ENCODE assay signal across 8 mouse cellular contexts in the genomic region with DNA sequence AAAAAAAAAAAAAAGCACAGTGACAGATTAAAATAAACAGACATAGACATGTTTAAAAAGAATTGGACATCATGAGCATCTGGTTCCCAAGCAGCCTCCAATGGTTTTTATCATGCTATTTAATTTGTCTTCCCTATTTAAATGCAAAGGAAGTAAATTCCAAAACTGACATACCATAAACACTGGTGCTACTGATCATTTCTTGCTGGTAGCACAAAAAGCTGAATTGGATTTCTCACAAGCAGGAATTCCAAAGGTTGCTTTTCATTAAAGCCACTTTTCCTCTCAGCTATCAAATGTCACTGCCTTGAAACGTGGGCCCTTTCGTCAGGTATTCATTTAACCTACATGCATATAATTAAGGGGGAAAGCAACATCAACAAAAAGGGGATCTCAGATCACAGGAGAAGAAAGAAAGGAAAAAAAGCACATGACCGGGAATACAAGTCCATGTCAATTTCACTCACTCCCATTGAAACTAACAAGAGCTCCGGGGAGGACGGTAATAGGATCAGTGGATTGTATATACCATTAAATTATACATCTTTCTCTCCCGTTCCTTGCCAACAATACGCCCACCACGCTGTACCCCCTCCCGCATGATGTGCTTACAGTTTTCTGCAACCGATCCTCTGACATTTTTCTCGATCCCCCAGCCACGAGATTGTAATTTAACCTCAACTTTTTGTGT. TPM values are rescaled to one million over a fixed set of nuclear protein-coding genes. Genes with fewer than 3 reads are reported as not detected.
DNase-seq lines count a peak whose midpoint lies in the region; ATAC-seq lines count a peak whose summit lies in the region.

No protein-coding gene starts in this region.

- H3K4me3 ChIP-seq in kidney, embryonic 15.5 days (replicated peaks) = peak overlapping the region; percentile 75
- peak overlapping the region; percentile 73 for H3K4me3 ChIP-seq in embryonic facial prominence, embryonic 13.5 days
- peak overlapping the region; percentile 70 for H3K4me3 ChIP-seq in intestine, embryonic 16.5 days (ENCODE audit: low read length)
- peak overlapping the region; percentile 74 for H3K4me3 ChIP-seq in neural tube, embryonic 13.5 days

- H3K36me3 ChIP-seq in kidney, embryonic 15.5 days = no peaks in the 10 kb centered on the region
- H3K36me3 ChIP-seq in embryonic facial prominence, embryonic 13.5 days = no peaks in the 10 kb centered on the region
- no peaks in the 10 kb centered on the region for H3K36me3 ChIP-seq in intestine, embryonic 16.5 days (ENCODE audit: control insufficient read depth, insufficient read depth, low read length)
- H3K36me3 ChIP-seq in neural tube, embryonic 13.5 days = no peaks in the 10 kb centered on the region

- ATAC-seq in kidney, embryonic 15.5 days (replicated peaks; ENCODE audit: low FRiP score) = no peak
- no peak; the same call in 1 of the 2 replicates for ATAC-seq in embryonic facial prominence, embryonic 13.5 days (ENCODE audit: insufficient number of reproducible peaks, insufficient read depth, low FRiP score, low TSS enrichment, low read depth)
- no peak for ATAC-seq in intestine, embryonic 16.5 days
- ATAC-seq in neural tube, embryonic 13.5 days (ENCODE audit: low read depth) = no peak

- peak overlapping the region; percentile 85 for H3K9ac ChIP-seq in kidney, embryonic 15.5 days
- H3K9ac ChIP-seq in embryonic facial prominence, embryonic 13.5 days = peak overlapping the region; percentile 53; the same call in 1 of the 2 replicates
- H3K9ac ChIP-seq in intestine, embryonic 16.5 days (ENCODE audit: low read depth, low read length) = peak overlapping the region; percentile 51; the same call in 1 of the 2 replicates
- H3K9ac ChIP-seq in neural tube, embryonic 13.5 days = peak overlapping the region; percentile 98

- H3K9me3 ChIP-seq in kidney, embryonic 15.5 days (replicated peaks) = no peaks in the 10 kb centered on the region
- H3K9me3 ChIP-seq in embryonic facial prominence, embryonic 13.5 days = no peaks in the 10 kb centered on the region
- no peaks in the 10 kb centered on the region for H3K9me3 ChIP-seq in intestine, embryonic 16.5 days (ENCODE audit: control insufficient read depth, low read length)
- no peaks in the 10 kb centered on the region for H3K9me3 ChIP-seq in neural tube, embryonic 13.5 days

- intact Hi-C loops in left cerebral cortex, postnatal 36 days (cut with DNase I) = loop anchor here (5.0 to 10.0 kb wide), 2 partner anchors 125 to 392 kb away; no protein-coding TSS in a partner anchor

- H3K4me2 ChIP-seq in kidney, embryonic 15.5 days = peak overlapping the region; percentile 91
- H3K4me2 ChIP-seq in embryonic facial prominence, embryonic 13.5 days = peak overlapping the region; percentile 78
- H3K4me2 ChIP-seq in intestine, embryonic 16.5 days (ENCODE audit: low read depth, low read length) = peak overlapping the region; percentile 90
- H3K4me2 ChIP-seq in neural tube, embryonic 13.5 days = peak overlapping the region; percentile 87

- no peak for DNase-seq in kidney, adult 8-10 months
- no peak for DNase-seq in layer of hippocampus, adult 9-11 months
- no peak for DNase-seq in left cerebral cortex, postnatal 36 days (ENCODE audit: low spot score in 2 of 2)
- DNase-seq in cerebellum, postnatal 36 days = no peak

- WGBS in kidney, embryonic 15.5 days = under 1% methylated on average over 12 of the region's 12 CpGs
- WGBS in embryonic facial prominence, embryonic 13.5 days = under 1% methylated on average over 12 of the region's 12 CpGs
- WGBS in intestine, embryonic 16.5 days = 1% methylated on average over 12 of the region's 12 CpGs
- WGBS in neural tube, embryonic 13.5 days = under 1% methylated on average over 12 of the region's 12 CpGs

- no peaks in the 10 kb centered on the region for H3K27me3 ChIP-seq in kidney, embryonic 15.5 days
- H3K27me3 ChIP-seq in embryonic facial prominence, embryonic 13.5 days = peaks cover 4% of the 10 kb centered on the region; the same call in 1 of the 2 replicates
- no peaks in the 10 kb centered on the region for H3K27me3 ChIP-seq in intestine, embryonic 16.5 days (replicated peaks; ENCODE audit: control insufficient read depth, insufficient read depth, low read length)
- H3K27me3 ChIP-seq in neural tube, embryonic 13.5 days = no peaks in the 10 kb centered on the region

- H3K27ac ChIP-seq in kidney, embryonic 15.5 days = peak overlapping the region; percentile 98
- H3K27ac ChIP-seq in embryonic facial prominence, embryonic 13.5 days = 0 out of 2 replicates have a peak overlapping the region, but pooled peaks have one; percentile 94
- H3K27ac ChIP-seq in intestine, embryonic 16.5 days (ENCODE audit: low read length) = peak overlapping the region; percentile 46
- peak overlapping the region; percentile 99 for H3K27ac ChIP-seq in neural tube, embryonic 13.5 days (replicated peaks)

- H3K4me1 ChIP-seq in kidney, embryonic 15.5 days = peaks cover 14% of the 10 kb centered on the region; the same call in 1 of the 2 replicates
- H3K4me1 ChIP-seq in embryonic facial prominence, embryonic 13.5 days = peaks cover 13% of the 10 kb centered on the region
- peaks cover 5% of the 10 kb centered on the region; the same call in 1 of the 2 replicates for H3K4me1 ChIP-seq in intestine, embryonic 16.5 days (ENCODE audit: control insufficient read depth, insufficient read depth, low read length)
- H3K4me1 ChIP-seq in neural tube, embryonic 13.5 days (replicated peaks) = peaks cover 40% of the 10 kb centered on the region

RNA-seq across cellular contexts. Expression of gene Fign, which starts 1.0 kb away (rescaled TPM):
- 7.9 and 8.8 TPM in 2 replicates for polyA plus RNA-seq in kidney, embryonic 15.5 days (2015; fragmentation: Nextera tagmentation; extraction: Ambion mirVana)
- 3.9 and 5.4 TPM in 2 replicates for polyA plus RNA-seq in embryonic facial prominence, embryonic 13.5 days (2015; fragmentation: Nextera tagmentation; extraction: Ambion mirVana)
- polyA plus RNA-seq in intestine, embryonic 16.5 days (2015; fragmentation: Nextera tagmentation; extraction: Ambion mirVana) = 1.6 and 2.5 TPM in 2 replicates
- 16.5 and 19.9 TPM in 2 replicates for polyA plus RNA-seq in neural tube, embryonic 13.5 days (2015; fragmentation: Nextera tagmentation; extraction: Ambion mirVana)
- 1 to 10 TPM; 2.3 to 5.0 TPM for total RNA-seq in left cerebral cortex, postnatal 36 days (2021)

Comparison
In these comparisons a context has a peak if more than half of its experiments do, and no peak if none do; other contexts are left out.
1. H3K27ac ChIP-seq: peak in every context shown above with its lines; median percentile 99 in neural tube, embryonic 13.5 days; 98 in kidney, embryonic 15.5 days; 94 in embryonic facial prominence, embryonic 13.5 days; 46 in intestine, embryonic 16.5 days.